Mouse (Mus musculus): ENCODE results near the gene Cenpp. TPM values are rescaled to one million over a fixed set of nuclear protein-coding genes. Genes with fewer than 3 reads are reported as not detected.
A peak's percentile ranks its signal among the peaks of the same experiment; 100 is the strongest.

Gene Cenpp
- polyA plus RNA-seq, 1 experiment from 2014 or later, result 24.1 TPM

DNA sequence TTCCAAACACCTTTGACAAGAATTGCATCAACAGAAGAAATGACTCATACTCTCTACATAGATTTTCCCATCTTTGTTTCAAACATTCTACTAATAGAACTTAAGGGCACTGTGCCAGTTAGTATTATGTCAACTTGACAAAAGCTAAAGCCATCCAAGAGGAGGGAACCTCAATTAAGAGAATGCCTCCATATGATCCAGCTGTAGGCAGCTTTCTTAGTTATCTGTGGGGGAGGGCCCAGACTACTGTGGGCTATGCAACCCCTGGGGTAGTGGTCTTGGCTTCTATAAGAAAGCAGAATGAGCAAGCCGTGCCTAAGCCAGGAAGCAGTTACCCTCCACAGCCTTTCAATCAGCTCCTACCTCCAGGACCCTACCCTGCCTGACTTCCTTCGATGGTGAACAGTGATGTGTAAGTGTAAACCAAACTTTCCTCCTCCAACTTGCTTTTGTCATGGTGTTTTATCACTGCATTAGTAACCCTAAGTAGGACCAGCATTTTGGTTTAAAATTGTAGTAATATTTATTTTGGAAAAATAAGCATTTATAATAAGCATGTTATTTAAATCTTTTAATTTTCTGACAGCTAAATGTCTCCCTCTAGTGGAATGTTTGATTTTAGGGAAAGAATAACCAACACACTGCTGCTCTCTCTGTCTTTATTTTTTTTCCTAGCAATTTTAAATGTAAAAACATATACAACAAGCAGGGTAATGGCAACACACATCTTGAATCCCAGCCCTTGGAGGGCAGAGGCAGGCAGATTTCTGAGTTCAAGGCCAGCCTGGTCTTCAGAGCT, 7.7 kb downstream of the Cenpp start:
- Histone ChIP-seq H3K4me2 (no peak overlapping the region), H3K27ac (peak overlapping the region; percentile 64), H3K4me1 (0 out of 2 replicates have a peak, but pooled peaks cover 6% of the 10 kb centered on the region), H3K27me3 (replicated peaks) (no peaks in the 10 kb centered on the region), H3K9me3 (no peaks in the 10 kb centered on the region), H3K9ac (no peak overlapping the region), H3K4me3 (replicated peaks) (no peak overlapping the region), H3K36me3 (no peaks in the 10 kb centered on the region)
- 41% methylated on average over 2 of the region's 2 CpGs for WGBS
- ATAC-seq (ENCODE audit: insufficient read depth, low FRiP score, low read depth), result no peak

- Histone ChIP-seq H3K9me3 (no peaks in the 10 kb centered on the region), H3K4me2 (no peak overlapping the region), H3K27ac (peak overlapping the region; percentile 18; the same call in 1 of the 2 replicates), H3K4me1 (0 out of 2 replicates have a peak, but pooled peaks cover 6% of the 10 kb centered on the region), H3K36me3 (no peaks in the 10 kb centered on the region), H3K4me3 (replicated peaks) (no peak overlapping the region), H3K9ac (no peak overlapping the region), H3K27me3 (replicated peaks) (no peaks in the 10 kb centered on the region)
- ATAC-seq (ENCODE audit: insufficient read depth, low FRiP score, low read depth), result no peak
Observed at GRCm38 (mm10) chr13:49643669-49644362, 8.8 kb downstream of the Cenpp start.

GRCm38 (mm10) chr13:49642650-49643049, 9.9 kb downstream of the Cenpp start:
- Histone ChIP-seq H3K4me2 (no peak overlapping the region), H3K4me3 (replicated peaks) (no peak overlapping the region), H3K27ac (no peak overlapping the region), H3K36me3 (no peaks in the 10 kb centered on the region), H3K4me1 (0 out of 2 replicates have a peak, but pooled peaks cover 6% of the 10 kb centered on the region), H3K9me3 (no peaks in the 10 kb centered on the region), H3K27me3 (replicated peaks) (no peaks in the 10 kb centered on the region), H3K9ac (no peak overlapping the region)
- no peak for ATAC-seq (ENCODE audit: insufficient read depth, low FRiP score, low read depth)
- WGBS, result 65% methylated on average over 6 of the region's 6 CpGs

DNA sequence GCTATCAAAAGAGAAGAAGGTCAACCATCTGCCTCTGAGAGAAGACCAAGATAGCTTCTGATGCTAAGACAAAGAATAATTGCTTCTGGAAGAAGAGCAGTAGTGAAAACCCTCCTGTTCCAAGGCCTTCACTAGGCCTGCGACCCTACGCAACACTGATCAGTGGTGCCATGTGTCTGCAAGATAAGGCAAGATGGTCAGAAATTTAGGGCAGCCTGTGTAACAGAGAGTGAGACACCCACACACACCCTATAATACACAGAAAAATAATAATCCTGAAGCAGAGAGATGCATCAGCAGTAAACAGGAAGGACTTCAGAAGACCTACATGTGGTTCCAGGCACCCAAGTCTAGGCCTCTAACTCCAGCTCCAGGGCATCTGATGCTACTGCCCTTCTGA, 12.6 kb downstream of the Cenpp start:
- Histone ChIP-seq H3K4me1 (0 out of 2 replicates have a peak, but pooled peaks cover 6% of the 10 kb centered on the region), H3K27me3 (replicated peaks) (no peaks in the 10 kb centered on the region), H3K9ac (no peak overlapping the region), H3K4me2 (no peak overlapping the region), H3K9me3 (no peaks in the 10 kb centered on the region), H3K4me3 (replicated peaks) (no peak overlapping the region), H3K36me3 (no peaks in the 10 kb centered on the region), H3K27ac (no peak overlapping the region)
- no peak for ATAC-seq (ENCODE audit: insufficient read depth, low FRiP score, low read depth)
- 88% methylated on average over 2 of the region's 2 CpGs for WGBS

GRCm38 (mm10) chr13:49629076-49629475, 23.5 kb downstream of the Cenpp start:
- no peak overlapping the region for H3K9ac ChIP-seq
- ATAC-seq (ENCODE audit: insufficient read depth, low FRiP score, low read depth), result no peak
- H3K4me3 ChIP-seq (replicated peaks), result no peak overlapping the region
- no peak overlapping the region for H3K4me2 ChIP-seq
- 91% methylated on average over 2 of the region's 2 CpGs for whole genome bisulfite sequencing
- no peaks in the 10 kb centered on the region for H3K36me3 ChIP-seq
- no peak overlapping the region for H3K27ac ChIP-seq
- H3K9me3 ChIP-seq, result no peaks in the 10 kb centered on the region
- no peaks in the 10 kb centered on the region for H3K27me3 ChIP-seq (replicated peaks)
- no peaks in the 10 kb centered on the region for H3K4me1 ChIP-seq

DNA sequence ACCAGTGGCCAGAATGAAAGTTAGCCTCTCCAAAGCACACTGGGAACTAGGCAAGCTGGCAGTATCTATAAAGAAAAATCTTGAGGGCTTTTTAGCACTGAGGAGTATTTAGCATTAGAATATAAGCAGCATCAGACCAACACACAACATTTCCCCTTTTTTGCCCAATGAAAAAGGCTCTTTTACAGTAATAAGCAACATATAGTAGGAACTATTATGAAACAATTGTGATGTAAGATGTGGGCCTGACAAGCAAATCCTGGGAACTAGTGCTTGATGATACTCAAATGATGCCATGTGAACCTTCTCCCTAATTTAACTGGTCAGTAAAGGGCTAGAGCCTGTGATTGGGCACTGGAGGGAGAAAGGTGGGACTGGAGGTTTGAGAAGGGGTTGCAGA, 24.4 kb downstream of the Cenpp start:
- Histone ChIP-seq H3K4me3 (replicated peaks) (no peak overlapping the region), H3K9ac (no peak overlapping the region), H3K27ac (no peak overlapping the region), H3K27me3 (replicated peaks) (no peaks in the 10 kb centered on the region), H3K4me1 (no peaks in the 10 kb centered on the region; the same call in 1 of the 2 replicates), H3K36me3 (no peaks in the 10 kb centered on the region), H3K9me3 (no peaks in the 10 kb centered on the region), H3K4me2 (no peak overlapping the region)
- ATAC-seq (ENCODE audit: insufficient read depth, low FRiP score, low read depth), result no peak

GRCm38 (mm10) chr13:49623216-49623615, 29.4 kb downstream of the Cenpp start:
- H3K4me2 ChIP-seq, result no peak overlapping the region
- no peak overlapping the region for H3K9ac ChIP-seq
- no peaks in the 10 kb centered on the region for H3K9me3 ChIP-seq
- ATAC-seq (ENCODE audit: insufficient read depth, low FRiP score, low read depth), result no peak
- no peaks in the 10 kb centered on the region; the same call in 1 of the 2 replicates for H3K4me1 ChIP-seq
- H3K27ac ChIP-seq, result no peak overlapping the region
- H3K4me3 ChIP-seq (replicated peaks), result no peak overlapping the region
- H3K27me3 ChIP-seq (replicated peaks), result no peaks in the 10 kb centered on the region
- H3K36me3 ChIP-seq, result no peaks in the 10 kb centered on the region
- WGBS, result 62% methylated on average over 1 of the region's 1 CpGs

DNA sequence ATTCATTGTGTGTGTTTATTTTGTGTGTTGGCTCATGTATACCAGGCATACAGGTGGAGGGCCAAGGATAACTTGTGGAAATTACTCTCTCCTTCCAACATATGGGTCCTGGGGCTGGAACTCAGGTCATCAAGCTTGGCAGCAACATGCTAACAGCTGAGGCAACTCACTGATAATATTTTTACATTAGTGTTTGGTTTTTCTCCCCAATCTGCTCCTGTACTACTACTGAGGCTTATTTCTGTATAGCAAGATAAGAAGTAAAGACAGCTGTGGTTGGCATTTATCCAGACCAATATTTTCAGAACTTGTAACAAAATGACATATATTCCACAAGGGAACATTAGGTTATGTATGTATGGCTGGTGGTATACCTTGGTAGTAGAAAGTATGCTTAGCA, 34.2 kb downstream of the Cenpp start:
- no peak for ATAC-seq (ENCODE audit: insufficient read depth, low FRiP score, low read depth)
- Histone ChIP-seq H3K4me2 (no peak overlapping the region), H3K4me1 (no peaks in the 10 kb centered on the region; the same call in 1 of the 2 replicates), H3K27ac (no peak overlapping the region), H3K4me3 (replicated peaks) (no peak overlapping the region), H3K9ac (no peak overlapping the region), H3K36me3 (no peaks in the 10 kb centered on the region), H3K9me3 (no peaks in the 10 kb centered on the region), H3K27me3 (replicated peaks) (no peaks in the 10 kb centered on the region)

DNA sequence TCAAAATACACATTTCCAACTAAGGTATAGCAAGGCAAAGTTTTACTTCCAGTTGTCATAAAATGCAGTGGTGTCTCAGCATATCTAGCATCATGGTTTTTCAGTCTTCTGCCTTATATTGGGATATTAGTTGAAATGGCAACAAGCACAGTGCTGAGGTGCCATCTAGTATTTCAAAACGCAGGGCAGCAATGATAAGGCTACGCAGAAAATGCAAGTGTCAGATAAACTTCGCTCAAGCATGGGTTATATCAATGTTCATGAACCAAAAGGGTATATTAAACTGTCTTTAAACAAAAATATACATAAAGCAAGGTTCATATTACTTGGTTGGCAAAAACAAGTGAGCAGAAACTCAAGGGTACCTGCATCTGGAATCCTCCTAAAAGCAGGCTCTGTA, 35.6 kb downstream of the Cenpp start:
- no peak overlapping the region for H3K27ac ChIP-seq
- H3K4me2 ChIP-seq, result no peak overlapping the region
- no peaks in the 10 kb centered on the region for H3K9me3 ChIP-seq
- H3K36me3 ChIP-seq, result no peaks in the 10 kb centered on the region
- no peak overlapping the region for H3K4me3 ChIP-seq (replicated peaks)
- no peak overlapping the region for H3K9ac ChIP-seq
- ATAC-seq (ENCODE audit: insufficient read depth, low FRiP score, low read depth), result no peak
- no peaks in the 10 kb centered on the region for H3K27me3 ChIP-seq (replicated peaks)
- no peaks in the 10 kb centered on the region for H3K4me1 ChIP-seq
- WGBS, result 88% methylated on average over 3 of the region's 3 CpGs

GRCm38 (mm10) chr13:49608589-49609322, 43.8 kb downstream of the Cenpp start:
- Histone ChIP-seq H3K4me3 (replicated peaks) (peak overlapping the region; percentile 34), H3K27ac (peak overlapping the region; percentile 57; the same call in 1 of the 2 replicates), H3K9ac (no peak overlapping the region), H3K27me3 (replicated peaks) (no peaks in the 10 kb centered on the region), H3K9me3 (no peaks in the 10 kb centered on the region), H3K36me3 (no peaks in the 10 kb centered on the region), H3K4me2 (peak overlapping the region; percentile 27; the same call in 1 of the 2 replicates), H3K4me1 (no peaks in the 10 kb centered on the region)
- no peak for ATAC-seq (ENCODE audit: insufficient read depth, low FRiP score, low read depth)
- WGBS, result 42% methylated on average over 4 of the region's 4 CpGs

- Histone ChIP-seq H3K36me3 (no peaks in the 10 kb centered on the region), H3K9me3 (no peaks in the 10 kb centered on the region), H3K9ac (no peak within 1 kb of the TSS), H3K27me3 (replicated peaks) (no peaks in the 10 kb centered on the region), H3K4me1 (no peaks in the 10 kb centered on the region), H3K4me2 (peak within 1 kb of the TSS; percentile 27; the same call in 1 of the 2 replicates), H3K27ac (peak within 1 kb of the TSS; percentile 57; the same call in 1 of the 2 replicates), H3K4me3 (replicated peaks) (peak within 1 kb of the TSS; percentile 34)
- no peak; the same call in 1 of the 2 replicates for ATAC-seq (ENCODE audit: insufficient read depth, low FRiP score, low read depth)
- whole genome bisulfite sequencing, result 47% methylated on average over 4 of the region's 4 CpGs
Observed at GRCm38 (mm10) chr13:49607714-49608113, 44.9 kb downstream of the Cenpp start, which contains the start of gene Ogn. Gene Ogn (plus strand): TSS chr13:49608046.

DNA sequence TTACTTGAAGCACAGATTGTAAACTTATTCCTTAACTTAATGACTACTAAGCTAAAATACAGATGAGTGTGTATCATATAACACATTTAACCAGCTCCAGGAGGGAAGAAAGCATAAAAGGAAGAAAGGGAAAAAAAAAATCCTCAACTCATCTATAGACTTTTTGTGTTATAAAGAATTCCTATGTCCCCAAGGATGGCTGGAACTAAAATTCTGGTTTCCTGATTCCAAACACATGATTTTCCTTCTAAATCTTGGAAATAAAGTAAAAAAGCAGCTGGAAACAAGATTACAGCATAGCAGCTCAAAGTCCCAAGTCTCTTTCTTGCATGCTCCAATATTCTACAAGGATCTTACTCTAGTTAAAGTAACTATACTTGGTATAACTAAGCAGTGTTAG, 49.0 kb downstream of the Cenpp start:
- Histone ChIP-seq H3K9me3 (no peaks in the 10 kb centered on the region), H3K4me1 (no peaks in the 10 kb centered on the region), H3K4me3 (replicated peaks) (no peak overlapping the region), H3K9ac (no peak overlapping the region), H3K27ac (no peak overlapping the region), H3K4me2 (no peak overlapping the region), H3K27me3 (replicated peaks) (no peaks in the 10 kb centered on the region), H3K36me3 (no peaks in the 10 kb centered on the region)
- no peak for ATAC-seq (ENCODE audit: insufficient read depth, low FRiP score, low read depth)

All from stomach, embryonic 15.5 days (tissue).